Mouse (Mus musculus) monocyte, adult 2 months (primary cell): ENCODE measurements around the gene Kif13a.

Experiments
- DNase-seq, 2 experiments: peaks; one replicate each; pipeline ENCODE4 v3.0.0; 2022; ENCODE audit warnings: low spot score in 2 of 2, low read depth in 1 of 2

Kif13a gene

GRCm38 (mm10) chr13:46735808-46736478 is 193.7 kb downstream of the Kif13a start:
- peak in 1 of 2 experiments; percentile 28 for DNase-seq

- no peak for DNase-seq
Observed at GRCm38 (mm10) chr13:46735219-46735807, 194.4 kb downstream of the Kif13a start.

- DNase-seq = no peak
Observed at GRCm38 (mm10) chr13:46729998-46730397, 199.7 kb downstream of the Kif13a start.

- DNase-seq = no peak
Observed at GRCm38 (mm10) chr13:46728411-46728810, 201.3 kb downstream of the Kif13a start.

GRCm38 (mm10) chr13:46727837-46728268 is 201.8 kb downstream of the Kif13a start, which contains the start of gene Nup153:
TSS of gene Nup153 (minus strand) at chr13:46727940.
- DNase-seq = peak; percentile 99 to 100

- peak; percentile 45 to 59 for DNase-seq
Observed at GRCm38 (mm10) chr13:46727038-46727836, 202.4 kb downstream of the Kif13a start.

- no peak for DNase-seq
Observed at GRCm38 (mm10) chr13:46726288-46727037, 203.2 kb downstream of the Kif13a start.

- no peak for DNase-seq
Observed at GRCm38 (mm10) chr13:46725227-46725626, 204.4 kb downstream of the Kif13a start.

GRCm38 (mm10) chr13:46724371-46724770 is 205.3 kb downstream of the Kif13a start:
- DNase-seq = no peak

GRCm38 (mm10) chr13:46721009-46721408 is 208.7 kb downstream of the Kif13a start:
- DNase-seq = no peak

GRCm38 (mm10) chr13:46718893-46719400 is 210.7 kb downstream of the Kif13a start:
- DNase-seq = no peak

GRCm38 (mm10) chr13:46715976-46716639 is 213.6 kb downstream of the Kif13a start:
- DNase-seq = no peak

- DNase-seq = no peak
Observed at GRCm38 (mm10) chr13:46713486-46713885, 216.2 kb downstream of the Kif13a start.

- no peak for DNase-seq
Observed at GRCm38 (mm10) chr13:46703138-46703537, 226.5 kb downstream of the Kif13a start.

- no peak for DNase-seq
Observed at GRCm38 (mm10) chr13:46701486-46701885, 228.2 kb downstream of the Kif13a start.

GRCm38 (mm10) chr13:46699372-46699771 is 230.3 kb downstream of the Kif13a start:
- no peak for DNase-seq
